Mouse (Mus musculus) layer of hippocampus, postnatal 36 days (tissue): ENCODE data around the gene Hp1bp3. TPM values are rescaled to one million over a fixed set of nuclear protein-coding genes. Genes with fewer than 3 reads are reported as not detected.

Source experiments
- DNase-seq, 2 experiments: peaks; one replicate each; pipeline ENCODE4 v3.0.0; 2022
- total RNA-seq, 2 experiments: library from RNA; stranded (reverse); gene quantifications; 2 replicates each; pipeline ENCODE4 v1.2.3; 2021

The Hp1bp3 gene
- total RNA-seq: 100 to 1,000 TPM; 178 to 183 TPM

DNA sequence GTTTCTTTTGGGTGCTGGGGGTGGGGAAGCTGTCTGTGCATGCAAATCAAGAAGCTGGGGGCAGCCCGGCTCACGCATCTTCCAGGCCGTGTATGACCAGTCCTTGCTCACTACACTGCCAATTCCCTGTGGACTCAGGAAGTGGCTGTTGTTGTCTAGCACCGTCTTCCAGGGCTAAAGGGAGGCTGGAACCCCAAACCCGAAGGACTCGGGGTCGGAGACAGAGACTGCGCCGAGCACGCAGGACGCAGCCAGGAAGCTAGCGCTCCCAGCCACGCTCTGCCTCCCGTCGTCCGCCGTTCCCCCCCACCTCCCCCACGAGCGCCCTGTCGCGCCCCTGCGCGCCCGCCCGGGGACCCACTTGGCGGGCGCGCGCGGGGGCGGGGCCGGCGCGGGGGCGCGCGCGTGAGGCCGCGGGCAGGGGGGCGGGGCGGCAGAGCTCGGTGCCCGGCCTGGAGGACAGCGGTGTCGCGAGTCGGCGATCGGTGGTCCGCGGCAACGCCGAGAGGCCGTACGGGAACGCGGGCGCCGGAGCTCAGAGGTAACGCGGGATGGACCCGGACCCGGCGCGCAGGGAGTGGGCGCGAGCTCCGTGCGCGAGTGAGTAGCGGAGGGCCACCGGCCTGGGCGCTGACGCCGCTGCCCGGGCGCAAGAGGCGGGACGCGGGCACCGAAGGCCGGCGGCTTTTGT lies at the start of gene Hp1bp3:
Gene Hp1bp3, plus strand, starts transcription at position 97 of the 691 bp plus-strand sequence.
- peak; percentile 74 to 76 for DNase-seq

DNA sequence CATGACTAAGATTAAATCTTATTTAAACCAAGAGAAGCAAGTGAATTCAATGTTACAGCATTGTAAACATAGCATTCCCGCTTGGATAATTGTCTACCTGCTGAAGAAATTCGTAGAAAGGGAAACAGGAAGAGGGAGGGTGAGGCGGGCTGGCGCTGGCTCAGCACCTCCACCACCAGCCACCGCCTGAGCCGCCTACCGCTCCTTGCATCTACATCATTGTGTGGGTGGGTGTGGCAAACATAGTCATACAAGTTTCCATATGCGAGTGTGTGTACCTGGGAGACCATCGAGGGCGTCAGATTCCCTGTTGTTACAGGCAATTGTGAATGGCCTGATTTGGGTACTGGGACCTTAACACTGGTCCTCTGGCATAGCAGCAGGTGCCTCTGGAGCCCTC lies 49.6 kb upstream of the Hp1bp3 start:
- no peak for DNase-seq

DNA sequence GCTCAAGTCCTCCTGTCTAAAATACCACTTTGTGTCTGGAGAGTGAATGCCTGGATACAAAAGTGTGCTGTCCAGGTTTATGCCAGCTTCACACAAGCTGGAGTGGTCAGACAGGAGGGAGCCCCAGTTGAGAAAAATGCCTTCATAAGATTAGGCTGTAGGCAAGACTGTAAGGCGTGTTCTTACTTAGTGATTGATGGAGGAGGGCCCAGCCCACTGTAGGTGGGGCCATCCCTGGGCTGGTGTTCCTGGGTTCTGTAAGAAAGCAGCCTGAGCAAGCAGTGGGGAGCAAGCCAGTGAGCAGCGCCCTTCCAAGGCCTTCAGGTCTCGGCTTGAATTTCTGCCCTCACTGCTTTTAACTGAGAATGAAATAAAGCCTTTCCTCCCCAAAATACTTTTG lies 47.9 kb upstream of the Hp1bp3 start:
- no peak for DNase-seq

DNA sequence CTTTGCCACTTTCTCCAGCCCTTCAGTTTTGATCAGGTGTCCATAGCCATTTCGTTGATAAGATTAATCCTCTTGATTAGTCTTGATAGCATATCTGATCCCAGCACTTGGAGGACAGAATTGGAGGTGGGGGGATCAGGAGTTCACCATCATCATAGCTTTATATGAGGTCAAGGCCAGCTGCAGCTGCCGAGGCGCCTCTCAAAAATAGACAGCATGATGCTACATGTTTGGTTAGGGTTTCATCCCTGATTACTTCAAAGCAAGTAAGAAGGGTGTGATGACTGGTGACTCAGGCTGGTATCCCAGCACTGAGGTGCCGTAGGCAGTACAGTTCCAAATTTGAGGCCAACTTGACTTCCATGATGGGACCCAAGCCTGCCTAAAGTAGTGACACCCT lies 46.7 kb upstream of the Hp1bp3 start:
- no peak for DNase-seq

DNA sequence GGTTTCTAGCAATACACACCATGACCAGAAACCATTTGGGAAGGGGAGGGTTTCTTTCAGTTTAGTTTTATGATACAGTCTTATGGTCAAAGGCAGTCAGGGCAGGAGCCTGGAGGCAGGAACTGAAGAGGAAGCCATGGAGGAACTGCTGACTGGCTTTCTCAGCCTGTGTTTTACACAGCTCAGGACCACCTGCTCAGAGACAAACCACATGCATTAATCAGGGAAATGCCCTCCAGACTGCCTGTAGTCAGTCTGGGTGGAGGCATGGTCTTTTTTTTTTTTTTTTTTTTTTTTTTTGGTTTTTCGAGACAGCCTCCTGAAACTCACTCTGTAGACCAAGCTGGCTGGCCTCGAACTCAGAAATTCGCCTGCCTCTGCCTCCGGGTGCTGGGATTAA lies 43.4 kb upstream of the Hp1bp3 start:
- DNase-seq: no peak

DNA sequence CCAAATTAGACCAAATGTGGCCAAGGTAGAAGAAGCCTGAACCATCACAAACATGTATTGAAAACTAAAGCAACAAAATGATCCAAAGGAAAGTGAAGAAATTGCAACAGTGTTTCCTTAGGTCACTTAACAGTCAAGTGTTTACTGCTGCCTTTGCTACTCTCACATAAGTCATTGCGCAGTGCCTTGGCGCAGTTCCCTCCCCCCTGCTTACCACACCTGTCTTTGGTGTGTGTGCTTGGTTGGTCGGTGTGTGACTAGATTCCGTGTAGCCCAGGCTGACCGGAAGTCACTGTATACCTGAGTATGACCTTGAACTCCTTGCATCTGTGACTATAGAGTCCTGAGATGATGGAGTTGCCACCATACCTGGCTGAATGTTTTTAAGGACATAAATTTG lies 36.7 kb upstream of the Hp1bp3 start:
- DNase-seq: no peak

DNA sequence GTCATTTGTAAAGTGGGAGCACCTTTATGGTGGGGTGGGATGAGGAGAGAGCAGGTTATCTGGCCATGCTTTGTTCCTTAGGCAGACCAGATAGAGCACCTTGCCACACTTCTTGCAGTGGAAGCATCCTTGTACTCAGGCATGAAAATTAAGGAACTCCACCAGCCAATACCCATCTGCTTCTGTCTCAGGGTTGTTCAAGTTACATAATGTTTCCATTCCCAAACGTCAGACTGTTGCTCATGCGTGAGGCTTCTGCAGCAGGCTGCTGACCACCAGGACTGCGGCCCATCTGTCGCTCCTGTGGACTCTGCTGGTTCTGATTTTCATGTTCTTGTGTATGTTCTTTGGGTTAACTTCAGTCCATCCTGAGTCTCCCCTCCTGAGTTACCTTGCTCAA lies 35.4 kb upstream of the Hp1bp3 start:
- no peak for DNase-seq

DNA sequence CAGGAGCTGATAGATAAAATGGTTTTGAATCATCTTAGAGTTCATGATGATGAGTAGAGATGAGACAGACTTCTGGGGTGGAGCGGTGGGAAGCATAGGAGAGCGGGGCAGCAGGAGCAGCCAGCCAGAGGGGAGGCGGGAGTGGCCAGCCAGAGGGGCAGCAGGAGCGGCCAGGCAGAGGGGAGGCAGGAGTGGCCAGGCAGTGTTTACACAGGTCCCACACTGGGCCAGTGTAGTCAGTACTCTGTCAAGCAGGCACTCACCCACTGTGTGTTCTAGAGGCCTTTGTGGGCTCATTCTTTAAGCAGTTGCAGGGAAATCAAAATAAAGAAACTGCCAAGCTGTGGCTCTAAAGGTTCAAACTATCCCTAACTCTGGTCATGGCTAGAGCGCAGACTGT lies 32.0 kb upstream of the Hp1bp3 start:
- DNase-seq: no peak

DNA sequence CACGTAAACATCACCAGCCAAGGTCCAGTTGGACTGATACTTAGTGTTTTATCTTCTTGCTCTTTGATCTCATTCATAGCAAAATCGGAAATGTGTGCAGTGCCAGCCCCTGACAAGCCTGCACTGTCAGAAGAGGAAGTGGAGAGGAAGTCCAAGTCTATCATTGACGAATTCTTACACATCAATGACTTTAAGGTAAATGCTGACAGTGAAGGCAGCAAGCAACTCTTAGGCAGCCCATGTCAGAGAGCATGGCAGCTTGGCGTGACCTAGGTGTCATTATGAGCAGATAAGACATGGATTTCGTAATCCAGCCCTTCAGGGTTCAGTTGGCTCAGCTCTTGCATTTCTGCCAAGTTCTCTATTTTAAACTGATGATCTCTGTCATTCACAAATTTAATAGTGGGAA lies 31.5 kb upstream of the Hp1bp3 start:
- no peak for DNase-seq

DNA sequence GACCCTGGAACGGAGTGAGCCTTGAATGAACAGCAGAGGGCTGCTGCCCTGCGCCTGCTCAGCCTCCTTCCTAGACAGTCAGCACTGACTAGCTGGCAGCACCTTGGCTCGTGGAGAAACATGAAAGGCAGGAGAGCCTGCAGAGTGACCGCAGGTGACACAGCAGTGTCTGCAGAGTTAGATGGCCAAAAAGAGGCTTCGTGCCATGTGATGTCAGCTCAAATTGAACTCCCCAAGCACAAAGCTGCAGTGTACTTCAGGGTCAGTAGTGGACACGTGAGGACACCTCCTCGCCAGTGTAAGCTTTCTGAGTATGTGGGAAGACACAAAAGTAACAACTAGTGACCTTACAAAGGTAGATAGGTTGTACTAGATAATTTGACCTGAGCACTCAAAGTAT lies 30.1 kb upstream of the Hp1bp3 start:
- DNase-seq: no peak

DNA sequence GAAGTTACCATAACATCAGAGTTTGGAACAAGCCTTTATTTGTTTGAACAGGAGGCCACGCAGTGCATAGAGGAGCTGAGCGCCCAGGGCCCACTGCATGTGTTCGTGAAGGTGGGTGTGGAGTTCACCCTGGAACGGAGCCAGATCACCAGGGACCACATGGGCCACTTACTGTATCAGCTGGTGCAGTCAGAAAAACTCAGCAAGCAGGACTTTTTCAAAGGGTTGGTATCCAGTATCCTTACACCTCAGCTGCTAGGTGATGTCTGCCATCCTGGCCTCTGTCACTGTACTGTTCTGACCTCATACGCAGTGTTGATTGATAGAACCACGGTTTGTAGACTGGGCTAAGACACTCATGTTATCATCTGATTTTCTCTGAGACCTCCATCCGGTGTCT lies 28.1 kb upstream of the Hp1bp3 start:
- DNase-seq: no peak

DNA sequence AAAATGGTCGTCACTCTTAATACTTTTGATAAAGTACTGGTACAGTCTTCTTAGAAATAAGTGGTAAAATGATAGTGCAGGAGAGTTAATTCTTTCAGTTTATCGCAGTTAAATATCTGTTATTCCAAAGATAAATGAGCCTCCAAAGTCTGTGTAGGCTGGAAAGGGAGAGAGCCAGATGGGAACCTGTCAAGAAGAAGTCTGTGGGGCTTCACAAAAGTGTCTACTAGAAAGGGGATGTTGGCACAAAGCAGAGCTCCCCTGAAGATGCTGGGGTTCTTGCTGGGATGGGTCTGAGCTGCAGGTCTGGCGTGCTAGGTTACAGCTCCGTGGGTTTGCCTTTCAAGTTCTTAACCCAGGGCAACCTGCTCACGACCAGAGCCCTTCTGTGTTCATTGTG lies 23.5 kb upstream of the Hp1bp3 start:
- no peak for DNase-seq

DNA sequence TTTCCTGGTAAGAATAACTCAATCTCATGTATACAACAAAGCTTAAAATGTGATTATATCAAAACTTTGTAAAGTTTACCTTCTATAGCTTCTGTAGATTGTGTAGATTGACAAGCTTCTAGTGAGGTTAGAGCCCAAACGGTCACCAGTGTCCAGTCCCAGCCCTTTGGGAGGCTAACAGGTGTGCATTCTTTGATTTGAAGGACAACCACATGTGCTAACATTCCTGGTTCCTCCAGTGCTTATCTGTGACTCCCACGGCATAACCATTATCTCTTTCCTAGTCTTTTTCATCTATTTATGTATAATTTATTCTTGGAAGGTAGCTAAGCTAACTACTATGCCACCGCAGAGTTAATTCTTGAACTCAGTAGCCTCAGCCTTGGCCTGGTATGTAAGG lies 15.3 kb upstream of the Hp1bp3 start:
- no peak for DNase-seq

DNA sequence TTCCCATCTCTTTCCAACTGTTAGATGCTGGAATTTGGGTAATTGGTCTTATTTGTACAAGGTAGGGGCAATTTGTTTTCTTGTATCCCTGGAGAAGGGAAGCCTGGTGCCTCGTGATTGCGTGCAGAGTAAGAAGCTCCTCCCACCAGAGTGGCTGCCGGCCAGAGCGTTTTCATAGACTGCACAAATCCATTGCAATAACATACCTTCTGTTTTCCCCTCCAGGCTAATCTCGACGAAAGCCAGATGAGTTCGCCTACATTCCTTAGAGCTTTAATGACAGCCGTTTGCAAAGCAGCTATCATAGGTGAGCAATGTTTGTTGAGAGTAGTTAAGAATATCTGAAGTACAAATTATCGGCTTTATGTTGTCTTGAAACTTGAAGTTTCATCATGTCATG lies 14.4 kb upstream of the Hp1bp3 start:
- no peak for DNase-seq

DNA sequence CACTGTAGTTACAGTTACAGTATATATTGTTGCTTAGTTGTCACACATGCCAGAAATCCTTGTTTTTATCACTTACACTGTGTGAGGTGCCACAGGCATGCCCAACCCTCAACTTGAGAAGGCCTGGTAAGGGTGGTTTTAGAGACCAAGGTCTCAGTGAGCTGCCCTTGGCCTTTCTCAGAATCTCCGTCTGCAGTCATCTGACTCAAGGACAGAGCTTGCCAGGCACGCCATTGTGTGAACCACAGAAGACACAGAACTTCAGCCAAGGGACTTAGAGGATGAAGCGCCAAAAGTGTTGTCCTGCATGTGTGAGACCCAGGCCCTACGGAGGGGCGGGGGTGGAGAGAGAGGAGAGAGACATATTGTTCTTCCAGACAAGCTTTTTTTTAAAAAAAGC lies 6.0 kb upstream of the Hp1bp3 start:
- DNase-seq: no peak

DNA sequence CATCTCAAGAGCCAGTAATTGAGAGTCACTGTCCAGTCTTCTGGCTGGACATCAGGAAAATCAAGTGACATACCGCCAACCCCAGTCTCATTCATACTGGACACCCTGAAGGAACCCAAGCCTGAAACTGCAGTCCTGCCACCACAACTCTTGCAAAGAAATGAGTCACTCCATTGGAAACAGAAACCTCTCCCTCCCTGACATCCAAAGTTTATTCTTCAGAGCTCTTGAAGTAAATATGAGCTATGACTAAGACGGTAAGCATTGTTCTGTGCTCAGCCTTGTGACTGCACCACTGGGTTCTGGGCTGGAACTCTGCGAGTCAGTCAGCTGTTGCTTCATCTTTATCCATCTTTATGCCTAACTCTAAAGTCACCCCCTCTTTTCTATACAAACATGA lies 2.2 kb upstream of the Hp1bp3 start:
- DNase-seq: no peak

DNA sequence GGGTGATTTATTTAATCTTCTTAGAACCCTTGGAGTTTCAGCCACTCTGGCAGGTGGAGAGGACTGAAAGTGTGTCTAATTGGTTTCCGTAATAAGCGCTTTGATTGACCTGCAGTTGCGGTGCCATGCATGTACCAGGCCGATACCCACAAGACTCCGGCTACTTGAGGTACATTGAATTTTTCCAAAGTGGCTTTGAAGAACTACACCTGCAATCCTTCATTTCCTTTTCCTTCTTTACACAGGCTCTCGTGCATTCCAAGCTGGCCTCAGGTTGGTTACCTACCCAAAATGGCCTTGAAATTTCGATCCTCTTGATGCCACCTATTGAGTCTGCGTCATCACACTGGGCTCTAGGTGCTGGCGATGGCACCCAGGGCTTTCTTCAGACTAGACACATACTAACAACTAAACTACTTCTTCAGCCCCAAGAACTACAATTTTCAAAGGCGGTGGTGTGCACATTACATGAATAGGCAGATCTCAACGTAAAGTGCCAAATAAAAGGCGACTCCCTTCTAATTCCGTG lies 361 bp upstream of the Hp1bp3 start:
- DNase-seq: no peak

DNA sequence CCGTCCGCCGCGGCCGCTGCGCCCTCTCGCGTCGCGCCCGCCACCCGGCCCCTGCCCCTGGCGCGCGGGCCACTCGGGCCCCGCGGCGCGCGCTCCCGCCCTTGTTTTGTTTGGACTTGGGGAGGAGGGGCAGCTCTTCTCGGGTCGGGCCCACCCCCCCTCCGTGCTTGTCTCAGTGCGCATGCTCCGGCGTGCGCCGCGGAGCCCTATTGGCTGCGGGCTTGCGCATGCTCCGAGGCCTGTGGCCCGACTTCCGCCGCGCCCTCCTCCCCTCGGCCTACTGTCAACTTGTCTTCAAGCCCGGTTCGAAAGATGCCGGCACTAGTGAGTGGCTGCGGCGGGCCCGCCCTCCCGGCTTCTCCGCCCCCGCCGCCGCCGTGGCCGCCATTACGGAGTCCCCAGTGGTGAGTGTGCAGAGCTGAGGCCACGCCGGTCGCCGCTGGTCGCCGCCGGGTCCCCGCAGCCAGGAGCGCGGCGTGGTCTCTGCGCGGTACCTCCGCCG lies 846 bp downstream of the Hp1bp3 start:
- peak; percentile 97 for DNase-seq

DNA sequence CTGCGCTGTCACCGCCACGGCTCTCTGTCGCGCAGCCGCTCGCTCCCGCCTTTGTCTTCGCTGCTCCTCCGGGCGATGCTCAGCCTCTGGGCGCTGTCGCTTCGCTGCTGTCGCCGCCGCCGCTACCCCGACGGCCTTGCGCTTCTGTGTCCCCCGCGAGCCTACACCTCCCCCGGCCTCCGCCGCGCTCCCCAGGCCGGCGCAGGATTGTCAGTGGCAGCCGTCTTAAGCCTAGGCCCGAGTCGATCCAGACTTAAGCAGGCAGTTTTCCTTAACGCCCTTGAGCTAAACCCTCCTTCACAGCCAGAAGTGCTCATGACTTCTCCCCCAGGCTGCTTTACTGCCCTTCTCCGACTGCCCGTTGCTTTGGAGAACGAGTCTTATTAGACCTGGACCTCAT lies 1.3 kb downstream of the Hp1bp3 start:
- peak in 1 of 2 experiments; percentile 39 for DNase-seq

DNA sequence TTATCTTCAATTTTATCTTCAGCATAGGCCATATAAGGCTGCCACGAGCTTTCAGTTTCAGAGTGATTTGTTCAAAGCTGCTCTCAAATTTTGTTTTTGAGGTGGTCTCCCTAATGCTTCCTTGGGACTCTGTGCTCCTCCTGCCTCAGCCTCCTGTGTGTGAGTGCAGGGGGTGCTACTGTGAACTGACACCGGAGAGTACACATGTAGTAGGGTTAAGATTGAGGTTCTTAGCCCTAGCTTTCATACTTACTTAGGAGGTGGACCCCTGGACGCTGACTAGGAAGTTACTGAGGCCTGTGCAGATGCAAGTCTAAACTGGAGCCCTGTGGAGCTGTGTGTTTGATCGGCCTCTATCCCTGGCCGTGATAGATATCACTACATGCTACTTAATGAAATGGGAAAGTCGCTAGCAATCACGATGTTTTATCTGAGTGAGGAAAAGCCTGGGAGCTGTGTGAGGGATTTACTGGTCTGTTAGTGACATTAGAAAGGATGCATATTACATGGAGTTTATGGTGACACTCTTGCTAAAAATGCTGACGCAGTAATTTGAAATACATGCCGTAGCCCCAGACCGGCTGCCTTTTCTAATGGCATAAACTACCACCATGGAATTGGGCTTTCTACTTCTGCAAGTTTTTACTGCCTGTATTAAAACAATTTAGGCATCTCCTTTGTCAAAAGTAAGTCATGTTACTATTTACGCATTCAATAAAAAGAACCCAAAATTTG lies 2.0 kb downstream of the Hp1bp3 start:
- no peak for DNase-seq

DNA sequence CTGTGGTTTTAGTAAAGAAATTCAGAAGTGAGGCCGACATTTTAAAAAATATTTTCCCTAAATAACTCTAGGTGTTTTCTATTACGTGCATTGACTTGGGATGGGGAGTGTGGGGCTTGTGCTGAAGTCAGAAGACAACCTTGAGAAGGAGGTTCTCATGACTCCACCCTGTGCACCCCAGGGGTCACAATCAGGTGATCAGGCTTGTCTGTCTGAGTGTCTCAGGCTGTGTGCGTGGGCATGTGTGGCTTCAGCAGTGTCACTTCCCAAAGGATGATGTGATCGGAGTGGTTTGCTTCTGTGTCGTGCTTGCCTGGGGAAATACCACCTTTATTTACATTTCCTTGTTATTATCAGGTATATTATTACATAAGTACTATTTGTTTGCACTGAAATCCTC lies 3.2 kb downstream of the Hp1bp3 start:
- DNase-seq: no peak

DNA sequence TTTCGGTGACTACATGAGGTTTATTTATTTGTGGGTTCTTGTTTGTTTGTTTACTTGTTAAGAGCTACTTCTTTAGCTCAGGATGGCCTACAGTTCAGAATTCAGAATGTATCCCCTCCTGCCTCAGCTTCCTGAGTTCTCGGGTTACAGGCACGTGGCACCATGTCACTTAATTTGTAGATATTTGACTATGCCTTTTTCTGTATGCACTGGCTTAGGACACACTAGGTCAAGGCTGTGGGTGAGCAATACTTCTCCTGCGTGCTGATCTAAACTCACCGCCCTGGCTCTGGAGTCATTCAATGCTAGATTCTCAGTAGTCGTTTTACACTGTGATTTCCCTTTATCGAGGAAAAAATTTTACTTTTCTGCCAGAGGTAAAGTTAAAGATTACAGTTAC lies 4.7 kb downstream of the Hp1bp3 start:
- no peak for DNase-seq

DNA sequence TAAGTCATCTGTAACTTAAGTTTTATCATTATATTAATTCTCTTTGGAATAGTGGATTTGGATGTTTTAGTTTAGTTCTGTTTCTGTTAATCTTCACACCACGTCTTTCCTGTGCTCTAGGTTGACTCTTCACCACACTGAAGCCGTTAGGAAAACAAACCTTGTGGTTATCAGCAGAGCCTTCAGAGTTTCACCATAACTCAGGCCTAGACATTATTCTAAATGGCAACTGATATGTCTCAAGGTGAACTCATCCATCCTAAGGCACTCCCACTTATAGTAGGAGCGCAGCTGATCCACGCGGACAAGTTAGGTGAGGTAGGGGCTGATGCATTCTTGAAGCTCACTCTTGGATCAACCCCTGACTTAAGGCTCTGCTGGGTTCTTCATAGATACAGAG lies 5.3 kb downstream of the Hp1bp3 start:
- no peak for DNase-seq

DNA sequence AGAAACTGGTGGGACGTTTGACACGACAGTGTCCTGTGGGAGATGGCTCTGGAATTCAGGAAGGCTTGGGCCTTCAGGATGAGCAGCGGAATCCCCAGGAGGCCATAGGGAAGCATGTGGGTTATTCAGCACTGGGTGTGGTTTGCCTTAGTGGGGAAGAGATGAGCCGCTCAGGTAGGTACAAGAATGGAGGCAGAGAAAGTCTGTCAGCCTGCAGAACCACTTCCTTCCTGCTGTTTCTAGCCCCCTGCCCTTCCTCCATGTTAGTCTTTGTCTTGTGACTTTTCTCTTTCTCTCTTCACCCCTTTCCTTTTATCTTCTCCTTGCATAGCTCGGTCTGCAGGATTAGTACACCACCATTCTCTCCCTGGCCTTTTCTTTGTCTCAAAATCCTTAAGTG lies 6.3 kb downstream of the Hp1bp3 start:
- no peak for DNase-seq
